Mouse (Mus musculus): ENCODE results near the gene Secisbp2l.

The Secisbp2l gene

GRCm38 (mm10) chr2:125783868-125784267 lies 1.2 kb upstream of the Secisbp2l start:
- DNase-seq, result peak; percentile 36

GRCm38 (mm10) chr2:125781978-125782718 lies 522 bp downstream of the Secisbp2l start:
- no peak for DNase-seq

- no peak for DNase-seq
Measured at GRCm38 (mm10) chr2:125781006-125781405, 1.7 kb downstream of the Secisbp2l start.

- DNase-seq, result peak; percentile 49
Measured at GRCm38 (mm10) chr2:125778380-125778779, 4.3 kb downstream of the Secisbp2l start.

GRCm38 (mm10) chr2:125777018-125777417 lies 5.7 kb downstream of the Secisbp2l start:
- no peak for DNase-seq

- no peak for DNase-seq
Measured at GRCm38 (mm10) chr2:125775661-125776060, 7.0 kb downstream of the Secisbp2l start.

GRCm38 (mm10) chr2:125774846-125775245 lies 7.8 kb downstream of the Secisbp2l start:
- DNase-seq, result no peak

GRCm38 (mm10) chr2:125765029-125765428 lies 17.6 kb downstream of the Secisbp2l start:
- no peak for DNase-seq

- DNase-seq, result no peak
Measured at GRCm38 (mm10) chr2:125764531-125764930, 18.1 kb downstream of the Secisbp2l start.

GRCm38 (mm10) chr2:125749330-125749729 lies 33.3 kb downstream of the Secisbp2l start:
- DNase-seq, result no peak

- no peak for DNase-seq
Measured at GRCm38 (mm10) chr2:125739338-125739737, 43.3 kb downstream of the Secisbp2l start.

GRCm38 (mm10) chr2:125738718-125739117 lies 44.0 kb downstream of the Secisbp2l start:
- DNase-seq, result no peak

GRCm38 (mm10) chr2:125736025-125736343 lies 46.7 kb downstream of the Secisbp2l start:
- DNase-seq, result no peak

GRCm38 (mm10) chr2:125735333-125736024 lies 47.2 kb downstream of the Secisbp2l start:
- DNase-seq, result no peak

GRCm38 (mm10) chr2:125734741-125735140 lies 47.9 kb downstream of the Secisbp2l start:
- no peak for DNase-seq

GRCm38 (mm10) chr2:125731763-125732560 lies 50.7 kb downstream of the Secisbp2l start:
- DNase-seq, result peak; percentile 91

- DNase-seq, result no peak
Measured at GRCm38 (mm10) chr2:125724546-125725114, 58.0 kb downstream of the Secisbp2l start.

GRCm38 (mm10) chr2:125724086-125724430 lies 58.6 kb downstream of the Secisbp2l start, which contains the start of gene Shc4:
Gene Shc4, minus strand, starts transcription at chr2:125724148.
- no peak for DNase-seq

GRCm38 (mm10) chr2:125723408-125724085 lies 59.1 kb downstream of the Secisbp2l start:
- DNase-seq, result peak; percentile 33

GRCm38 (mm10) chr2:125723086-125723407 lies 59.6 kb downstream of the Secisbp2l start:
- DNase-seq, result no peak

- DNase-seq, result no peak
Measured at GRCm38 (mm10) chr2:125716599-125716998, 66.1 kb downstream of the Secisbp2l start.

GRCm38 (mm10) chr2:125706510-125706921 lies 76.2 kb downstream of the Secisbp2l start:
- DNase-seq, result no peak

Data from right cerebral cortex, adult 18-20 months (tissue).